Mouse (Mus musculus) lung, embryonic 14.5 days (tissue): ENCODE results near the gene Sox10. TPM values are rescaled to one million over a fixed set of nuclear protein-coding genes. Genes with fewer than 3 reads are reported as not detected.

Experiments used
- ATAC-seq: fragments of 200-750 bp; cut with Nextera tagmentation; 2 replicates; pipeline ENCODE4 v1.8.0; 2017; ENCODE audit warnings: mild to moderate bottlenecking, moderate TSS enrichment, moderate library complexity; ENCODE audit not compliant: insufficient read depth
- DNase-seq: peaks from one replicate; pipeline ENCODE4 v3.0.0-alpha.2; 2015
- H3K27ac ChIP-seq: fragments of 300-500 bp; sonication (generic); 2 replicates; pipeline ENCODE4 v1.5.1; 2014; ENCODE audit warnings: low read depth, mild to moderate bottlenecking, moderate library complexity
- H3K27me3 ChIP-seq: fragments of 300-500 bp; sonication (generic); 2 replicates; pipeline ENCODE4 v1.6.1; 2014; ENCODE audit warnings: low read length, control low read depth; ENCODE audit not compliant: insufficient read depth
- H3K36me3 ChIP-seq: fragments of 300-500 bp; sonication (generic); 2 replicates; pipeline ENCODE4 v1.6.1; 2014; ENCODE audit warnings: control low read depth; ENCODE audit not compliant: insufficient read depth
- H3K4me1 ChIP-seq: fragments of 300-500 bp; sonication (generic); 2 replicates; pipeline ENCODE4 v1.6.1; 2014; ENCODE audit warnings: antibody characterized with exemption, control low read depth; ENCODE audit not compliant: insufficient read depth
- H3K4me2 ChIP-seq: fragments of 300-500 bp; sonication (generic); 2 replicates; pipeline ENCODE4 v1.6.1; 2014; ENCODE audit warnings: mild to moderate bottlenecking
- H3K4me3 ChIP-seq: fragments of 300-500 bp; sonication (generic); 2 replicates; pipeline ENCODE4 v1.5.1; 2014; ENCODE audit warnings: low read depth, low read length
- H3K9ac ChIP-seq: fragments of 300-500 bp; sonication (generic); 2 replicates; pipeline ENCODE4 v1.6.1; 2014
- H3K9me3 ChIP-seq: fragments of 300-500 bp; sonication (generic); 2 replicates; pipeline ENCODE4 v1.6.1; 2016; ENCODE audit warnings: low read depth, low read length, control low read depth
- CTCF ChIP-seq: IDR thresholded peaks from 2 replicates; pipeline ENCODE4 v1.5.1; 2016; ENCODE audit warnings: antibody characterized with exemption, low read depth
- WGBS: fragments of 180-500 bp; shearing (Covaris S2); extraction: QIAGEN DNeasy Blood & Tissue Kit; methylation state at CpG from one replicate; pipeline ENCODE4 v1.1.7; 2014; 5-methylcytosine and 5-hydroxymethylcytosine counted together
- polyA plus RNA-seq: library from polyadenylated mRNA; unstranded; fragments of >200 nt; fragmentation: Nextera tagmentation; extraction: Ambion mirVana; gene quantifications from 2 replicates; pipeline ENCODE4 v1.2.1, GENCODE M21; 2014

Sox10 gene
- polyA plus RNA-seq, 1 experiment from 2014 or later, result 0.79 TPM

DNA sequence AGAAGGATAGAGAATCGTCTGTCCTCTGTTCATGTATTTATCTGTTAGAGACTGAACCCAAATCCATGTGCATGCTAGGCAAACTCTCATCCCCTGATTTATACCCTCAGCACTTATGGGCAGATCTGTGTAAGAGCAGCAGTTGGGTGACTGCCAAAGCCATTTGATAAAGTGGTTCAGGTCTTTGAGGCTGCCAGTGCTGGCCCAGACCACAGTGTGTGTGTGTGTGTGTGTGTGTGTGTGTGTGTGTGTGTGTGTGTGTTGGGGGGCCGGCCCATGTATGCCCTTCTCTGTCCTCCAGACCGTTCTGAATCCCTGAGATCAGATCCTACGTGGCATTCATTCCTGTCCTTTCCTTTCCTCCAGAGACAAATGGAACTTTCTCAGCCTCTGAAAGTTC lies 53.3 kb downstream of the Sox10 start:
- Histone ChIP-seq H3K9me3 (no peaks in the 10 kb centered on the region), H3K4me1 (peaks cover 15% of the 10 kb centered on the region), H3K27me3 (no peaks in the 10 kb centered on the region), H3K36me3 (peaks cover 25% of the 10 kb centered on the region), H3K9ac (no peak overlapping the region), H3K4me2 (peak overlapping the region; percentile 98; the same call in 1 of the 2 replicates), H3K4me3 (no peak overlapping the region), H3K27ac (peak overlapping the region; percentile 30; the same call in 1 of the 2 replicates)
- DNase-seq (peak; percentile 77), ATAC-seq (no peak)
- TF ChIP-seq CTCF, result no peak
- WGBS, result 44% methylated on average over 4 of the region's 4 CpGs

DNA sequence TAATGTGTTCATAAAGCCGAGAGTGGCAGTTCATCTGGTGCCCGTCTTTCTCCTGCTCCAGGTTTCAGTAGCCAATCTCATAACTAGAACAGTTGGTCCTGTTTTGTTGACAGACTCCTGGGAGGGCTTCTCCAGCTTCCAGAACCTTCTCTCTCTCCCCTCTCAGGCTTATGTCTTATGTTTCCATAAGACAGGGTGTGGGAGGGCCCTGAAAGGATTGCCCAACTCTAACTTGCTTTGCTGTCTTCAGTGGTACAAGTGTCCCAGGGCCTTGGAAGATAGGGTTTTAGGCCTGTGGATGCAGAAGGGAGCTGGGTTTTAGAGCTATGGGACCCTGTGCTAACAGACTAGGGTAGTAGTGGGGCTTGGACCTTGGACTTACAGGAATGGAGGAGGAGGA lies 54.5 kb downstream of the Sox10 start:
- Histone ChIP-seq H3K27ac (no peak overlapping the region), H3K9ac (peak overlapping the region; percentile 87; the same call in 1 of the 2 replicates), H3K4me1 (peaks cover 15% of the 10 kb centered on the region), H3K4me2 (peak overlapping the region; percentile 98), H3K27me3 (no peaks in the 10 kb centered on the region), H3K9me3 (no peaks in the 10 kb centered on the region), H3K36me3 (peaks cover 15% of the 10 kb centered on the region), H3K4me3 (peak overlapping the region; percentile 90)
- WGBS, result 54% methylated on average over 2 of the region's 2 CpGs
- DNase-seq, result no peak
- no peak for ATAC-seq
- TF ChIP-seq CTCF, result no peak

DNA sequence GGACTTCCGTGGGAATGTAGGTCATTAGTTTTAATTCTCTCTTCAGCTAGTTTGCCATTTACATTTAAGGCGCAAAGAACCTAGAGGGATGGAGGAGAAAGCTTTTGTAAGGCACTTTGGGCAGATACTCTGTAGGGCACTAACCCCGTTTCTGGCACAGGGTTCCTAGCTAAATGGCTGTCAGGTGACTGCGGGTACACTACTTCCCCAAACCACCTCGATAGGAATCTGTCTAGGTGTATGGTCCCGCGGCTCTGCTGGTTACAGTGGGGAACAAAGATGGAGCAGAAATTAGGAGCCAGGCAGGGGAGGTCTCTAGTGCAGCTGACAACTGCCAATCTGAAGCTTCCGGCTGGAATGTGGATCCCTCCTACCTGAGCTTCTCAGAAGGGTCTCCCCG lies 55.0 kb downstream of the Sox10 start:
- peak overlapping the region; percentile 87; the same call in 1 of the 2 replicates for H3K9ac ChIP-seq
- no peaks in the 10 kb centered on the region for H3K27me3 ChIP-seq
- DNase-seq (no peak), ATAC-seq (no peak)
- peak overlapping the region; percentile 98 for H3K4me2 ChIP-seq
- H3K4me1 ChIP-seq, result peaks cover 15% of the 10 kb centered on the region
- TF ChIP-seq CTCF, result no peak
- WGBS, result 16% methylated on average over 9 of the region's 9 CpGs
- no peak overlapping the region for H3K27ac ChIP-seq
- peaks cover 10% of the 10 kb centered on the region for H3K36me3 ChIP-seq
- H3K4me3 ChIP-seq, result peak overlapping the region; percentile 90
- no peaks in the 10 kb centered on the region for H3K9me3 ChIP-seq

DNA sequence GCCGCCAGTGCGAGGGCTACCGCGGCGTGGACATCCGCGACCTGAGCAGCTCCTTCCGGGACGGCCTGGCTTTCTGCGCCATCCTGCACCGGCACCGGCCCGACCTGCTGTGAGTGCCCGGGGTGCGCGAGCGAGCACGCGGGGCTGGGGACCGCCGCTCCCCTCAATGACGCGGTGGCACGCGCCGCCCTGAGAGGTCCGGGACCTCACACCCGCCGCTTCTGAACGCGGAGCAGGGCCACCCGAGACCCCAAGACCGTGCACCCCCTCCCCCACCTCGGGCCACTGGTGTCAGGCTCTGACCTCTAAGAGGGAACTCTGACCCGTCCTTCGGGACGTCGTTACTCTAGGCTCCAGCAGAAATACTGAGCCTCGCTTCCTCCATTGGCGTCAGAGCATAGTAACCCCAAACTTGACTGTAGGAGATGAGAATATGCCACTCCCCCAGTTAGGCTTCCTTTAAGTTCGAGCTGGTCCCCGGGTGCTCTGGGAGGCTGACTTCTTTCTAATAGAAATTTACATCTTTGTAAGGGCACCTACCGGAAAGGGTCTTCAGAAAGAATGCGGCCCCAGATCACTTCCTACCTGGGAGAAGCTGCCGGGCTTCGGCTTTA lies 55.6 kb downstream of the Sox10 start:
- peak overlapping the region; percentile 90 for H3K4me3 ChIP-seq
- TF ChIP-seq CTCF, result no peak
- no peaks in the 10 kb centered on the region for H3K9me3 ChIP-seq
- H3K4me2 ChIP-seq, result peak overlapping the region; percentile 98
- peak overlapping the region; percentile 83 for H3K27ac ChIP-seq
- ATAC-seq (peak; percentile 53), DNase-seq (peak; percentile 31)
- H3K27me3 ChIP-seq, result no peaks in the 10 kb centered on the region
- under 1% methylated on average over 46 of the region's 46 CpGs for WGBS
- peaks cover 15% of the 10 kb centered on the region for H3K4me1 ChIP-seq
- peaks cover 4% of the 10 kb centered on the region; the same call in 1 of the 2 replicates for H3K36me3 ChIP-seq
- peak overlapping the region; percentile 87 for H3K9ac ChIP-seq

DNA sequence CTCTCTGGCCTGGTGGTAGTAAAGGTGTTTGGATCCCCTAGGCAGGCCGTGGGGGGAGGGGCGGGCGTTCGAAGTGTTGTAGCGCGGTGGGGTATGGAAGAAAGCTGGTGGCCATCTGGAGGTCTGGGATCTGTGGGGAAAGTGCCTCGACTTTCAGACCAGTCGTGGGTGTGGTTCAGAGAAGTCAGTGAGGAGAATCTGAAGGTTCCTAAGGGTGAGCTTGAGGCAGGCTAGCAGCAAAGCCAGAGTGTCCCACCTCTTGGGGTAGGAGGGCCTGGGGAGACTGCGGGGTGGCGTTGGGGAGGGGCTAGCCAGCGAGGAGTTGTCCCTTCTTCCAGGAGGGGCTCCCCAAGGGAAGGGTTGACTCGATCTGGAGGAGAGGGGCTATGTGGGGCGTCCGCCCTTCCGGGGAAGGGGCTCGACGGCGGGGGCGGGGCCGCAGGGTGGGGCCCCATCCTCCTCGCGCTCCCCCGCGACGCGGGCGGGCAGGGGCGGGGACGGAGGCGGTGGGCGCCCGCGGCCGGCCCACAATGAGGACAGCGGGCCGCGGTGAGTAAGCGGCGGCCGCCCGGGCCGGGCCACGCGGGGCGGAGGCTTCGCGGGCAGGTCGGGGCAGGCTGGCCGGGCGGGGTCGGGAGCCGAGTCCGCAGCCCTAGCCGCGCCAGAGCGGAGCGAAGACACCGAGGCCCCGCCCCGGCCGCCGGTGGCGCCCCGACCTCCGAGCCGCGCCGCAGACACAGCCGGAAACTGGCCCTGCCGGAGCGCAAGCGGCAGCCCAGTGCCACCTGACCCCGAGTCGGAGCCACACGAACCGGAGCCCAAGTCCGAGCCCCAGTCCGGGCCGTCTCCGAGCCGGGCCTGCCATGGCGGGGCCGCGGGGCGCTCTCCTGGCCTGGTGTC lies 56.4 kb downstream of the Sox10 start, which contains the start of gene Micall1:
Gene Micall1 (plus strand): TSS at position 478 of the 900 bp plus-strand sequence.
- TF ChIP-seq CTCF, result no peak

DNA sequence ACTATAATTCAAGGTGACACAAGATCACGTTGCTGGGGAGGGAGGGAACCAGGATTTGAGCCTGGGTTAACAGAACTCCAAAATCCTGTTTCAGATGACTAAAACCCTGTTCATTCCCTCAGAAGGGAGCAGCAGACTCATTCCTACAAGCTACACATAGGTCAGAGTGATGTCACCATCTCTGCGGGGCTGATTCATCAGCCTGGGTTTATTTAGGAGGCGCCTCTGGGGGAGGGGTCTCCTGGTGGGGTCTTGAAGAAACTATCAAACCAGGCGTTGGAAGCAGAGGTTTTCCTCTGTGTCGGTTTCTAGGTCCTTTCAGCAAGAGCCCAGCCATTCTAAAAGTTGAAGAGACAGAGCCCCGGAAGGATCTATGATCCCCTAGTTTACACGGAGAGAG lies 57.1 kb downstream of the Sox10 start:
- peak overlapping the region; percentile 90; the same call in 1 of the 2 replicates for H3K4me3 ChIP-seq
- peak overlapping the region; percentile 87 for H3K9ac ChIP-seq
- peak; percentile 33 for DNase-seq
- H3K27me3 ChIP-seq, result no peaks in the 10 kb centered on the region
- H3K9me3 ChIP-seq, result no peaks in the 10 kb centered on the region
- no peak for ATAC-seq
- H3K4me2 ChIP-seq, result peak overlapping the region; percentile 98
- no peak for TF ChIP-seq CTCF
- WGBS, result 15% methylated on average over 7 of the region's 7 CpGs
- H3K27ac ChIP-seq, result peak overlapping the region; percentile 83
- no peaks in the 10 kb centered on the region for H3K36me3 ChIP-seq
- H3K4me1 ChIP-seq, result peaks cover 15% of the 10 kb centered on the region

More for the DNA sequence above, 56.4 kb downstream of the Sox10 start, which contains the start of gene Micall1:
- no peaks in the 10 kb centered on the region for H3K27me3 ChIP-seq
- peaks cover 15% of the 10 kb centered on the region for H3K4me1 ChIP-seq
- H3K4me2 ChIP-seq, result peak within 1 kb of the TSS; percentile 98
- H3K27ac ChIP-seq, result peak within 1 kb of the TSS; percentile 83
- 1% methylated on average over 78 of the region's 85 CpGs for WGBS
- H3K9ac ChIP-seq, result peak within 1 kb of the TSS; percentile 87
- no peaks in the 10 kb centered on the region for H3K9me3 ChIP-seq
- H3K36me3 ChIP-seq, result no peaks in the 10 kb centered on the region
- H3K4me3 ChIP-seq, result peak within 1 kb of the TSS; percentile 90
- peak; percentile 64 for DNase-seq
- ATAC-seq, result peak; percentile 80

DNA sequence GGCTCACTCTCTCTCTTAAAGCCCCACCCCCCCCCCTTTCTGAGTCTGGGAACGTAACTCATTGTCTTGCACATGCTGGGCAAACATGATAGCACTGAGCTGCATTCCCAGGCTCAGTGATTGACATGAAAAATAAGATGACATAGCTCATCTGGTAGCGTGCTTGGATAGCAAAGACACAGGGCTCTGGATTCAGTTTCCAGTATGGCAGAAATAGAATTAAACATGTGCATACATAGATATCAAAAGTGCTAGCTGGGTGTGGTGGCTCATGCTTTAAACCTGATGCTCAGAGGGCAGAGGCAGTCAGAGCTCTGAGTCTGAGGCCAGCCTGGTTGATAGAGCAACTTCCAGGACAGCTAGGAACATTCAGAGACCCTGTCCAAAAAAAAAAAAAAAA lies 59.2 kb downstream of the Sox10 start:
- DNase-seq (no peak), ATAC-seq (no peak)
- H3K9me3 ChIP-seq, result no peaks in the 10 kb centered on the region
- no peaks in the 10 kb centered on the region for H3K27me3 ChIP-seq
- no peak overlapping the region for H3K4me2 ChIP-seq
- 53% methylated on average over 2 of the region's 2 CpGs for WGBS
- TF ChIP-seq CTCF, result no peak
- no peak overlapping the region for H3K27ac ChIP-seq
- no peak overlapping the region for H3K9ac ChIP-seq
- H3K4me3 ChIP-seq, result no peak overlapping the region
- H3K36me3 ChIP-seq, result no peaks in the 10 kb centered on the region
- H3K4me1 ChIP-seq, result peaks cover 12% of the 10 kb centered on the region

Other genes with a start within 250 kb of the Sox10 start
- 799 and 855 TPM in 2 replicates for gene Lgals1, start 238.5 kb downstream of the Sox10 start, polyA plus RNA-seq
- gene Nol12, start 230.3 kb downstream of the Sox10 start, polyA plus RNA-seq, result 52.8 and 57.4 TPM in 2 replicates
- gene Triobp, start 217.5 kb downstream of the Sox10 start, polyA plus RNA-seq, result 47.5 and 49.2 TPM in 2 replicates
- gene H1f0, start 136.8 kb downstream of the Sox10 start, polyA plus RNA-seq, result 201 and 209 TPM in 2 replicates
- not detected in 2 replicates for gene Galr3, start 123.4 kb downstream of the Sox10 start, polyA plus RNA-seq
- gene Ankrd54, start 102.3 kb downstream of the Sox10 start, polyA plus RNA-seq, result 54.4 and 55.4 TPM in 2 replicates
- gene Eif3l, start 90.1 kb downstream of the Sox10 start, polyA plus RNA-seq, result 243 and 249 TPM in 2 replicates
- gene Micall1, start 56.3 kb downstream of the Sox10 start, polyA plus RNA-seq, result 7.5 and 9.0 TPM in 2 replicates
- 315 and 325 TPM in 2 replicates for gene Polr2f, start 24.2 kb downstream of the Sox10 start, polyA plus RNA-seq
- gene 1700088E04Rik, start 24.0 kb downstream of the Sox10 start, polyA plus RNA-seq, result 6.0 and 7.1 TPM in 2 replicates
- gene Pick1, start 63.9 kb upstream of the Sox10 start, polyA plus RNA-seq, result 18.1 and 18.7 TPM in 2 replicates
- gene Gm49486, start 64.2 kb upstream of the Sox10 start, polyA plus RNA-seq, result 0.18 and 0.53 TPM in 2 replicates
- 0.11 and 0.18 TPM in 2 replicates for gene Slc16a8, start 89.5 kb upstream of the Sox10 start, polyA plus RNA-seq
- 3.1 and 3.9 TPM in 2 replicates for gene Baiap2l2, start 120.3 kb upstream of the Sox10 start, polyA plus RNA-seq
- gene Pla2g6, start 163.2 kb upstream of the Sox10 start, polyA plus RNA-seq, result 15.2 and 18.4 TPM in 2 replicates
- 3.3 and 4.3 TPM in 2 replicates for gene Maff, start 181.4 kb upstream of the Sox10 start, polyA plus RNA-seq
- gene Tmem184b, start 238.3 kb upstream of the Sox10 start, polyA plus RNA-seq, result 77.3 and 78.3 TPM in 2 replicates